In genomic region chr11:51635525-51636322, GRCm38 (mm10) we compare ENCODE assay signal across 8 mouse cellular contexts. TPM values are rescaled to one million over a fixed set of nuclear protein-coding genes. Genes with fewer than 3 reads are reported as not detected.
DNase-seq lines count a peak whose midpoint lies in the region; ATAC-seq and TF ChIP-seq lines count a peak whose summit lies in the region.

Gene Rmnd5b (minus strand): TSS chr11:51635896.

- under 1% methylated on average over 61 of the region's 61 CpGs for WGBS in embryonic facial prominence, embryonic 15.5 days
- under 1% methylated on average over 61 of the region's 61 CpGs for WGBS in limb, embryonic 13.5 days
- under 1% methylated on average over 61 of the region's 61 CpGs for WGBS in midbrain, embryonic 15.5 days
- under 1% methylated on average over 55 of the region's 61 CpGs for WGBS in spleen, adult 2 months

- H3K4me2 ChIP-seq in embryonic facial prominence, embryonic 15.5 days (replicated peaks): peak within 1 kb of the TSS; percentile 79
- peak within 1 kb of the TSS; percentile 86 for H3K4me2 ChIP-seq in limb, embryonic 13.5 days (replicated peaks)
- H3K4me2 ChIP-seq in midbrain, embryonic 15.5 days: peak within 1 kb of the TSS; percentile 79

- peaks cover under 1% of the 10 kb centered on the region; the same call in 1 of the 2 replicates for H3K36me3 ChIP-seq in embryonic facial prominence, embryonic 15.5 days
- H3K36me3 ChIP-seq in limb, embryonic 13.5 days: no peaks in the 10 kb centered on the region
- no peaks in the 10 kb centered on the region for H3K36me3 ChIP-seq in midbrain, embryonic 15.5 days (replicated peaks)
- H3K36me3 ChIP-seq in spleen, adult 2 months (ENCODE audit: control insufficient read depth, insufficient read depth, low read length): no peaks in the 10 kb centered on the region

- no peaks in the 10 kb centered on the region for H3K9me3 ChIP-seq in embryonic facial prominence, embryonic 15.5 days (replicated peaks)
- H3K9me3 ChIP-seq in limb, embryonic 13.5 days: no peaks in the 10 kb centered on the region
- no peaks in the 10 kb centered on the region for H3K9me3 ChIP-seq in midbrain, embryonic 15.5 days

- H3K27ac ChIP-seq in bone marrow macrophage, adult 2 months (ENCODE audit: insufficient read depth, low read depth, low read length): peak within 1 kb of the TSS; percentile 83
- H3K27ac ChIP-seq in embryonic facial prominence, embryonic 15.5 days (replicated peaks): peak within 1 kb of the TSS; percentile 87
- peak within 1 kb of the TSS; percentile 74 for H3K27ac ChIP-seq in limb, embryonic 13.5 days
- peak within 1 kb of the TSS; percentile 88 for H3K27ac ChIP-seq in midbrain, embryonic 15.5 days
- H3K27ac ChIP-seq in spleen, adult 2 months (ENCODE audit: insufficient read depth, low read length): peak within 1 kb of the TSS; percentile 92

- ATAC-seq in embryonic facial prominence, embryonic 15.5 days (ENCODE audit: insufficient number of reproducible peaks, low FRiP score, low TSS enrichment, low read depth): peak; percentile 73
- ATAC-seq in limb, embryonic 13.5 days (ENCODE audit: low FRiP score, low read depth): peak; percentile 79
- ATAC-seq in midbrain, embryonic 15.5 days (replicated peaks): peak; percentile 95

- peak; percentile 91 to 92 for DNase-seq in B cell, adult 2 months
- DNase-seq in heart, adult 8-10 months (ENCODE audit: low spot score): peak; percentile 89
- peak; percentile 92 for DNase-seq in kidney, adult 9 months
- DNase-seq in spleen, adult 2 months (ENCODE audit: low read depth in 1 of 2, low spot score in 2 of 2): peak; percentile 81 to 83

- H3K4me3 ChIP-seq in bone marrow macrophage, adult 2 months (ENCODE audit: insufficient read depth, low read length): peak within 1 kb of the TSS; percentile 90
- peak within 1 kb of the TSS; percentile 82 for H3K4me3 ChIP-seq in embryonic facial prominence, embryonic 15.5 days (replicated peaks)
- peak within 1 kb of the TSS; percentile 75 for H3K4me3 ChIP-seq in limb, embryonic 13.5 days
- peak within 1 kb of the TSS; percentile 97 for H3K4me3 ChIP-seq in midbrain, embryonic 15.5 days
- peak within 1 kb of the TSS; percentile 61 for H3K4me3 ChIP-seq in spleen, adult 2 months (ENCODE audit: extremely low read depth, insufficient read depth, insufficient read length)

- peaks cover 53% of the 10 kb centered on the region for H3K4me1 ChIP-seq in bone marrow macrophage, adult 2 months (ENCODE audit: control insufficient read depth, insufficient read depth, low read length)
- H3K4me1 ChIP-seq in embryonic facial prominence, embryonic 15.5 days: peaks cover 26% of the 10 kb centered on the region
- peaks cover 36% of the 10 kb centered on the region for H3K4me1 ChIP-seq in limb, embryonic 13.5 days
- H3K4me1 ChIP-seq in midbrain, embryonic 15.5 days: peaks cover 35% of the 10 kb centered on the region
- peaks cover 12% of the 10 kb centered on the region; the same call in 1 of the 2 replicates for H3K4me1 ChIP-seq in spleen, adult 2 months (ENCODE audit: control insufficient read depth, insufficient read depth, insufficient read length)

- peak within 1 kb of the TSS; percentile 64 for H3K9ac ChIP-seq in embryonic facial prominence, embryonic 15.5 days
- H3K9ac ChIP-seq in limb, embryonic 13.5 days: peak within 1 kb of the TSS; percentile 77
- peak within 1 kb of the TSS; percentile 88 for H3K9ac ChIP-seq in midbrain, embryonic 15.5 days

- no peaks in the 10 kb centered on the region for H3K27me3 ChIP-seq in embryonic facial prominence, embryonic 15.5 days
- H3K27me3 ChIP-seq in limb, embryonic 13.5 days: no peaks in the 10 kb centered on the region
- H3K27me3 ChIP-seq in midbrain, embryonic 15.5 days (replicated peaks): peaks cover 10% of the 10 kb centered on the region
- H3K27me3 ChIP-seq in spleen, adult 2 months (ENCODE audit: control insufficient read depth, insufficient read depth, low read length): no peaks in the 10 kb centered on the region

- TF ChIP-seq POLR2A in bone marrow macrophage, adult 2 months (IDR thresholded peaks at IDR 0.05; ENCODE audit: borderline replicate concordance, low read depth, low read length): peak; percentile 32; the same call in 1 of the 2 replicates
- peak; percentile 39; the same call in 1 of the 2 replicates for TF ChIP-seq POLR2A in spleen, adult 2 months (IDR thresholded peaks at IDR 0.05; ENCODE audit: low read depth, low read length)

- no peak for TF ChIP-seq CTCF in bone marrow macrophage, adult 2 months (IDR thresholded peaks at IDR 0.05; ENCODE audit: low read depth, low read length)
- no peak for TF ChIP-seq CTCF in spleen, adult 2 months (IDR thresholded peaks at IDR 0.05; ENCODE audit: extremely low read depth, insufficient read depth, insufficient read length, insufficient replicate concordance)

RNA-seq across cellular contexts. Expression of gene Rmnd5b, which starts in this region (rescaled TPM):
- polyA plus RNA-seq in bone marrow macrophage, adult 2 months (2012; ENCODE audit: insufficient read depth, insufficient read length, missing spikeins): 42.4 and 43.7 TPM in 2 replicates
- 53.1 and 55.1 TPM in 2 replicates for polyA plus RNA-seq in embryonic facial prominence, embryonic 15.5 days (2015; fragmentation: Nextera tagmentation; extraction: Ambion mirVana)
- 10 to 100 TPM; 12.6 to 19.1 (median 15.3) TPM for total RNA-seq in heart, adult 8-10 months (2022)
- polyA plus RNA-seq in limb, embryonic 13.5 days (2015; fragmentation: Nextera tagmentation; extraction: Ambion mirVana): 51.8 and 56.1 TPM in 2 replicates
- polyA plus RNA-seq in midbrain, embryonic 15.5 days (2015; fragmentation: Nextera tagmentation; extraction: Ambion mirVana): 83.7 and 89.3 TPM in 2 replicates
- polyA plus RNA-seq in spleen, adult 2 months (2012; rRNA removed): 71.2 and 87.4 TPM in 2 replicates

Comparison
In these comparisons a context has a peak if more than half of its experiments do, and no peak if none do; other contexts are left out.
1. Peak in every context shown above with its lines: DNase-seq, ATAC-seq, H3K4me3 ChIP-seq and H3K27ac ChIP-seq.